In genomic region chr12:83055690-83056089, GRCm38 (mm10) we compare ENCODE assay signal across 17 mouse cellular contexts.
"Had no signal": no experiment of that assay in that cellular context is flagged by ENCODE, and none has a peak within 500 bp of the region (broad histone marks: within the 10 kb centered on the region; RNA-seq: fewer than 3 reads in every experiment).

No protein-coding gene starts in this region.

- ATAC-seq: lung, postnatal 0 days; midbrain, embryonic 13.5 days; midbrain, embryonic 15.5 days had no signal

- H3K27ac ChIP-seq: lung, embryonic 15.5 days; macrophage; midbrain, embryonic 13.5 days; midbrain, embryonic 15.5 days; neural tube, embryonic 12.5 days; stomach, embryonic 15.5 days; stomach, postnatal 0 days had no signal

- H3K27me3 ChIP-seq: lung, embryonic 15.5 days; megakaryocyte, embryonic 14.5 days; midbrain, embryonic 13.5 days; midbrain, embryonic 15.5 days; neural tube, embryonic 12.5 days; stomach, embryonic 15.5 days had no signal

- H3K36me3 ChIP-seq: lung, embryonic 15.5 days; midbrain, embryonic 15.5 days; neural tube, embryonic 12.5 days; stomach, embryonic 15.5 days had no signal

- H3K4me2 ChIP-seq: lung, embryonic 15.5 days; midbrain, embryonic 11.5 days; midbrain, embryonic 13.5 days; midbrain, embryonic 15.5 days; neural tube, embryonic 12.5 days; stomach, embryonic 15.5 days had no signal

- H3K9me3 ChIP-seq: lung, embryonic 15.5 days; midbrain, embryonic 15.5 days; stomach, embryonic 15.5 days had no signal

- H3K9ac ChIP-seq: lung, embryonic 15.5 days; midbrain, embryonic 13.5 days; midbrain, embryonic 15.5 days; neural tube, embryonic 12.5 days; stomach, embryonic 15.5 days had no signal

- H3K4me1 ChIP-seq: lung, embryonic 15.5 days; megakaryocyte, embryonic 14.5 days; midbrain, embryonic 13.5 days; midbrain, embryonic 15.5 days; neural tube, embryonic 12.5 days; stomach, embryonic 15.5 days had no signal

- DNase-seq: lung, adult 2 months; lung, postnatal 14 days; lung, postnatal 36 days; right cerebral cortex, postnatal 14 days; thymus, adult 2 months; thymus, postnatal 25 days; thymus, postnatal 4 days had no signal

- H3K4me3 ChIP-seq: lung, embryonic 15.5 days; megakaryocyte, embryonic 14.5 days; midbrain, embryonic 13.5 days; midbrain, embryonic 15.5 days; neural tube, embryonic 12.5 days; stomach, embryonic 15.5 days had no signal
